Mouse (Mus musculus) bone marrow, adult 2 months (tissue): ENCODE results near the gene Cnksr3. TPM values are rescaled to one million over a fixed set of nuclear protein-coding genes. Genes with fewer than 3 reads are reported as not detected.
A peak's percentile ranks its signal among the peaks of the same experiment; 100 is the strongest.

ENCODE experiments used
- H3K27ac ChIP-seq: fragments of 200-500 bp; 2 replicates; pipeline ENCODE4 v1.5.1; 2012; ENCODE audit warnings: low read depth, mild to moderate bottlenecking, control low read depth, inconsistent platforms, low read length; ENCODE audit not compliant: control insufficient read depth, poor library complexity, insufficient read depth
- H3K4me1 ChIP-seq: fragments of 200-500 bp; 2 replicates; pipeline ENCODE4 v1.6.1; 2011; ENCODE audit warnings: low read length; ENCODE audit not compliant: control insufficient read depth, insufficient read depth
- H3K4me3 ChIP-seq: fragments of 200-500 bp; replicated peaks from 2 replicates; pipeline ENCODE3; 2011; ENCODE audit warnings: mild to moderate bottlenecking, low read depth, low read length, control low read depth; ENCODE audit not compliant: control insufficient read depth
- CTCF ChIP-seq: fragments of 200-500 bp; IDR thresholded peaks from 2 replicates; pipeline ENCODE4 v1.5.1; 2011; ENCODE audit warnings: low read length, control low read depth; ENCODE audit not compliant: control insufficient read depth, insufficient read depth
- POLR2A ChIP-seq: fragments of 200-500 bp; IDR thresholded peaks from 2 replicates; pipeline ENCODE4 v1.6.1; 2011; ENCODE audit warnings: low read depth, mild to moderate bottlenecking, control low read depth, low read length, borderline replicate concordance; ENCODE audit not compliant: control insufficient read depth
- WGBS: fragments of 180-500 bp; shearing (Covaris S2); methylation state at CpG from one replicate; pipeline ENCODE4 v1.1.7; 2018; 5-methylcytosine and 5-hydroxymethylcytosine counted together
- polyA plus RNA-seq: library from polyadenylated mRNA; stranded (reverse); fragments of >200 nt; gene quantifications from 2 replicates; pipeline ENCODE4 v1.2.4, GENCODE M21; 2011; ENCODE audit warnings: low replicate concordance; ENCODE audit not compliant: missing spikeins, insufficient read depth, insufficient read length

The Cnksr3 gene
- polyA plus RNA-seq, 1 experiment: 4.6 TPM

- Histone ChIP-seq H3K4me3 (no peak overlapping the region), H3K4me1 (no peaks in the 10 kb centered on the region), H3K27ac (no peak overlapping the region)
- no peak for TF ChIP-seq CTCF
- TF ChIP-seq POLR2A: no peak
- WGBS: 81% methylated on average over 4 of the region's 4 CpGs
Observed at GRCm38 (mm10) chr10:7113747-7114146, 98.3 kb downstream of the Cnksr3 start.

GRCm38 (mm10) chr10:7113144-7113543, 98.9 kb downstream of the Cnksr3 start:
- H3K27ac ChIP-seq: no peak overlapping the region
- H3K4me1 ChIP-seq: no peaks in the 10 kb centered on the region
- 76% methylated on average over 1 of the region's 1 CpGs for WGBS
- no peak for TF ChIP-seq CTCF
- TF ChIP-seq POLR2A: no peak
- H3K4me3 ChIP-seq: no peak overlapping the region

DNA sequence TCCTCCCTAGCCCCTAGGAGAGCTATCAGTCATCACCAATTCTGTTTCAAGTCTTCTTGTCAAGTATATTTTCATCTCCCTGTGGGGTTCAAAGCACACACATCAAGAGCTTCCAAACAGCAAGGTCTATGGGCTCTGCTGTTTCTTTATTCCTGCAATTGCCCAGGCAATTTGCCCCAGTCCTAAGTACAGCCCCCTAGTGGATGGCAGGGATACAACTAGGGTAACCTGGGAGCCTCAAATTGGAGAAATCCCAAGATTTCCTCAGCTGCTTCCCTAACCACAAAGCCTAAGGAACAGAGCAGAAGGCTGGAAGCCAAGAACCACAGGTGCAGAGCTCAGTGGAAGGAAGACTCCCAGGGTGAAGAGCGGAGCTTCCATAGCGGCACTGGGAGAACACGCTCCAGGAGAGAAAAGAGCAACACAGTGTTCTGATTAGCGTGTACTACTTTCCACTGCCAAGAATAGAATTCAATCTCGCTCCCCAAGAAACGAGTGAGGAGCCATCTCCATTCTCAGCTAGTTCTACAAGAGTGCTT, 100.5 kb downstream of the Cnksr3 start:
- no peak for TF ChIP-seq CTCF
- no peak for TF ChIP-seq POLR2A
- 89% methylated on average over 6 of the region's 6 CpGs for WGBS
- Histone ChIP-seq H3K4me3 (no peak overlapping the region), H3K27ac (no peak overlapping the region), H3K4me1 (no peaks in the 10 kb centered on the region)

DNA sequence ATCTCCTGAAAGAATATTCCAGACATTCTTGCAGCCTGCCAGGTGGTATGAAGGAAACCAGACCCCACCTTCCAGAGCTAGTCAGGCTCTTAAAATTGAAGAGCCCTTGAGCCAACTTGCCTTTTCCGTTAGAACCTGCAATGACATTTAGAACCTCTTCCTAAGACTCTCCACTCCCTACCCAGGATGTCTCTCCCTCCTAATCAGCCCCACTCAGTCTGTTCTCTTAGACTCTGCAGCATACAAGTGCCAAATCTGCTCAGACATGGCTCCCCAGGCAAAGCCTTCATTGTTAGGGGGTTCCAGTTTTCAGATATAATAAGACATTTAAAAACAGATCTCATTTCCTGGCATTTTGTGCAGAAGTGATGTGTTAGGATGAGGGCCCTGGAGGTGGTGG, 108.2 kb downstream of the Cnksr3 start:
- H3K27ac ChIP-seq: no peak overlapping the region
- TF ChIP-seq POLR2A (no peak), CTCF (no peak)
- no peak overlapping the region for H3K4me3 ChIP-seq
- 85% methylated on average over 1 of the region's 1 CpGs for WGBS
- H3K4me1 ChIP-seq: no peaks in the 10 kb centered on the region

- TF ChIP-seq CTCF (no peak), POLR2A (no peak)
- no peak overlapping the region for H3K27ac ChIP-seq
- WGBS: 90% methylated on average over 1 of the region's 1 CpGs
- no peak overlapping the region for H3K4me3 ChIP-seq
- no peaks in the 10 kb centered on the region for H3K4me1 ChIP-seq
Observed at GRCm38 (mm10) chr10:7077971-7078370, 134.1 kb downstream of the Cnksr3 start.

GRCm38 (mm10) chr10:7077389-7077808, 134.6 kb downstream of the Cnksr3 start:
- no peaks in the 10 kb centered on the region for H3K4me1 ChIP-seq
- no peak overlapping the region for H3K27ac ChIP-seq
- 84% methylated on average over 7 of the region's 7 CpGs for WGBS
- no peak overlapping the region for H3K4me3 ChIP-seq
- TF ChIP-seq CTCF (no peak), POLR2A (no peak)

DNA sequence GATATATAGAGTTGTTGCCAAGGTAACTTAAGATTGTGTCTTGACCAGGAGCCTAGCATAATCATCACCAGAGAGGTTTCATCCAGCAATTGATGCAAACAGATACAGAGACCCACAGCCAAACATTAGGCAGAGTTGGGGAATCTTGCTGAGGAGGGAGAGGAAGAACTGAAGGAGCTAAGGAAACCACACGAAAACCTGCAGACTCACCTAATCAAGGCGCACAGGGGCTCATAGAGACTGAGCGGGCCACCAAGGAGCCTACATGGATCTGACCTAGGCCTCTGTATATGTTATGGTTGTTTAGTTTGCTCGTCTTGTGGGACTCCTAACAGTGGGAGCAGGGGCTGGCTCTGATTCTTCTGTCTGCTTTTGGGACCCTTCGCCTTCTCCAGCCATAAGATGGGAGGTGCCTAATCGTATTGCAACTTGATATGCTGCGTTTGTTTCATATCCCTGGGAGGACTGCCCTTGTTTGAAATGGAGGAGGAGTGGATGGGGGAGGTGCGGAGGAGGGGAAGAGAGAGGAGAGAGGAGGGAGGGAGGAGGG, 135.3 kb downstream of the Cnksr3 start:
- WGBS: 60% methylated on average over 7 of the region's 8 CpGs
- TF ChIP-seq POLR2A: no peak
- no peak for TF ChIP-seq CTCF
- H3K27ac ChIP-seq: no peak overlapping the region
- H3K4me3 ChIP-seq: no peak overlapping the region
- H3K4me1 ChIP-seq: no peaks in the 10 kb centered on the region

DNA sequence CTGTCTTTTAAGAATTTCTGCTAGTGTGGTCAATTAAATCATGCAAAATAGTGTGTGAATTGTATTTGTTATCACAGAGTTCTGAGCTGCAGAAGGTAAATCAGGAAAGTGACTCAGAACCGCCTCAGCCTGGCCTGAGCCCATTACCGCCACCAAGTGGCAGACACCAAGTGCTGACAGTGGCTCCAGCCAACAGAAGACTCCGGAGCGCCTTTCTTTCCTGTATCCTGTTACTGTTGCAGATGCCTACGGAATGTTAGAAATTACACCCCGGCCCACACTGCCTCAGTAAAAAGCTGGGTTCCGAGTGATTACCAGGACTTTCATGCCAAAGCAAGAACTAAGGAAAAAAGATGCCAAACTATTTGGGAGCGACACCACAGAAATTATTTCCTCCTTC, 135.8 kb downstream of the Cnksr3 start:
- 7% methylated on average over 8 of the region's 8 CpGs for WGBS

DNA sequence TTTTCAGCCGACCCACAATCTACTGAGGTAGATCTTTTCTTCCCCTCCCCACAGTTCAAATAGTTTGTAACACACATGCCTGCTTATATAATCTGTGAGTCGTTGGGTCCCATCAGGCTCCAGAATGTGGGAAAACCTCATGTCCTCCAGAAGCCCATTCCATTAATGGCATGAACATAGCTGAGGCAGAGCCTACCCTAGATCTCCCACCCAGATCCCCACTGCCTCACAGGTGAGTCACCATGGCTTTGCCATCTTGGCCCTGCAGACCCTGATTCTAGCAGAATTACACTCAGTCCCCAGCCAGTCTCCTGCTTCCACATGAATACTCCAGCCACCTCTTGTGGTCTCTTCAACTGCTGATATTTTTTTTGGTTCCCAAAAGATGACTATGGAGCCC, 136.4 kb downstream of the Cnksr3 start:
- 88% methylated on average over 2 of the region's 2 CpGs for WGBS
- Histone ChIP-seq H3K27ac (no peak overlapping the region), H3K4me3 (no peak overlapping the region), H3K4me1 (no peaks in the 10 kb centered on the region)
- no peak for TF ChIP-seq CTCF
- TF ChIP-seq POLR2A: no peak

More for the DNA sequence above, 135.8 kb downstream of the Cnksr3 start:
- Histone ChIP-seq H3K27ac (no peak overlapping the region), H3K4me1 (no peaks in the 10 kb centered on the region), H3K4me3 (no peak overlapping the region)
- TF ChIP-seq CTCF (peak; percentile 83), POLR2A (no peak)
